Mouse (Mus musculus) liver, postnatal 0 days (tissue): ENCODE results near the gene Chst11.

Source experiments
- CTCF ChIP-seq: sonication (generic); IDR thresholded peaks from 2 replicates; pipeline ENCODE4 v1.5.1; 2016; ENCODE audit warnings: antibody characterized with exemption, low read depth
- EP300 ChIP-seq: IDR thresholded peaks from 2 replicates; pipeline ENCODE4 v1.6.1; 2016; ENCODE audit warnings: antibody characterized with exemption, low read depth, mild to moderate bottlenecking

- TF ChIP-seq CTCF (no peak), EP300 (no peak)
These were observed 104.9 kb downstream of the Chst11 start for GRCm38 (mm10) chr10:83090185-83090584.
